Mouse (Mus musculus): ENCODE data around the gene Tspan4. TPM values are rescaled to one million over a fixed set of nuclear protein-coding genes. Genes with fewer than 3 reads are reported as not detected.
A peak's percentile ranks its signal among the peaks of the same experiment; 100 is the strongest.

Gene Tspan4
- total and polyA plus RNA-seq, 2 experiments = 66.9 to 135 TPM

- 77% methylated on average over 2 of the region's 2 CpGs for WGBS
- H3K4me3 ChIP-seq (ENCODE audit: insufficient read depth, low read depth, low read length) = no peak overlapping the region
- DNase-seq (ENCODE audit: extremely low read depth, low read depth, low spot score) = no peak
- no peak for TF ChIP-seq CTCF (IDR thresholded peaks at IDR 0.05; ENCODE audit: low read depth, low read length)
- no peak for TF ChIP-seq POLR2A (IDR thresholded peaks at IDR 0.05; ENCODE audit: extremely low read depth, insufficient read depth, low read length)
- H3K4me1 ChIP-seq (ENCODE audit: control insufficient read depth, insufficient read depth, low read length) = peaks cover 19% of the 10 kb centered on the region; the same call in 1 of the 2 replicates
- H3K9ac ChIP-seq (ENCODE audit: low read depth, low read length) = no peak overlapping the region
- peaks cover 8% of the 10 kb centered on the region; the same call in 1 of the 2 replicates for H3K79me2 ChIP-seq (ENCODE audit: control insufficient read depth, insufficient read depth, low read length)
- H3K27ac ChIP-seq (replicated peaks; ENCODE audit: insufficient read depth, low read depth, low read length) = no peak overlapping the region
- H3K27me3 ChIP-seq (ENCODE audit: control insufficient read depth, insufficient read depth, low read length) = no peaks in the 10 kb centered on the region
- H3K36me3 ChIP-seq (ENCODE audit: control insufficient read depth, insufficient read depth, low read length) = peaks cover 24% of the 10 kb centered on the region; the same call in 1 of the 2 replicates
These were observed 21.4 kb upstream of the Tspan4 start for GRCm38 (mm10) chr7:141453636-141454035.

GRCm38 (mm10) chr7:141454967-141455551 is 20.0 kb upstream of the Tspan4 start, which contains the start of gene Pnpla2:
Pnpla2 (plus strand) TSS chr7:141455198.
- H3K36me3 ChIP-seq (ENCODE audit: control insufficient read depth, insufficient read depth, low read length) = peaks cover 29% of the 10 kb centered on the region; the same call in 1 of the 2 replicates
- H3K9ac ChIP-seq (ENCODE audit: low read depth, low read length) = peak within 1 kb of the TSS; percentile 98
- peaks cover 8% of the 10 kb centered on the region; the same call in 1 of the 2 replicates for H3K79me2 ChIP-seq (ENCODE audit: control insufficient read depth, insufficient read depth, low read length)
- peak within 1 kb of the TSS; percentile 91 for H3K4me3 ChIP-seq (ENCODE audit: insufficient read depth, low read depth, low read length)
- under 1% methylated on average over 45 of the region's 45 CpGs for WGBS
- H3K4me1 ChIP-seq (ENCODE audit: control insufficient read depth, insufficient read depth, low read length) = peaks cover 18% of the 10 kb centered on the region; the same call in 1 of the 2 replicates
- no peaks in the 10 kb centered on the region for H3K27me3 ChIP-seq (ENCODE audit: control insufficient read depth, insufficient read depth, low read length)
- H3K27ac ChIP-seq (replicated peaks; ENCODE audit: insufficient read depth, low read depth, low read length) = peak within 1 kb of the TSS; percentile 93
- peak; percentile 74 for DNase-seq (ENCODE audit: extremely low read depth, low read depth, low spot score)
- TF ChIP-seq CTCF (IDR thresholded peaks at IDR 0.05; ENCODE audit: low read depth, low read length) (no peak), POLR2A (IDR thresholded peaks at IDR 0.05; ENCODE audit: extremely low read depth, insufficient read depth, low read length) (peak; percentile 99)

- WGBS = 0% methylated on average over 23 of the region's 23 CpGs
- peak overlapping the region; percentile 98 for H3K9ac ChIP-seq (ENCODE audit: low read depth, low read length)
- H3K27me3 ChIP-seq (ENCODE audit: control insufficient read depth, insufficient read depth, low read length) = no peaks in the 10 kb centered on the region
- H3K27ac ChIP-seq (replicated peaks; ENCODE audit: insufficient read depth, low read depth, low read length) = peak overlapping the region; percentile 93
- H3K4me1 ChIP-seq (ENCODE audit: control insufficient read depth, insufficient read depth, low read length) = peaks cover 18% of the 10 kb centered on the region; the same call in 1 of the 2 replicates
- TF ChIP-seq POLR2A (IDR thresholded peaks at IDR 0.05; ENCODE audit: extremely low read depth, insufficient read depth, low read length) (peak; percentile 66), CTCF (IDR thresholded peaks at IDR 0.05; ENCODE audit: low read depth, low read length) (no peak)
- peak overlapping the region; percentile 91 for H3K4me3 ChIP-seq (ENCODE audit: insufficient read depth, low read depth, low read length)
- peak; percentile 92 for DNase-seq (ENCODE audit: extremely low read depth, low read depth, low spot score)
- H3K36me3 ChIP-seq (ENCODE audit: control insufficient read depth, insufficient read depth, low read length) = peaks cover 26% of the 10 kb centered on the region; the same call in 1 of the 2 replicates
- H3K79me2 ChIP-seq (ENCODE audit: control insufficient read depth, insufficient read depth, low read length) = peaks cover 8% of the 10 kb centered on the region; the same call in 1 of the 2 replicates
These were observed 19.3 kb upstream of the Tspan4 start for GRCm38 (mm10) chr7:141455610-141456314.

- Histone ChIP-seq H3K79me2 (ENCODE audit: control insufficient read depth, insufficient read depth, low read length) (peaks cover 8% of the 10 kb centered on the region; the same call in 1 of the 2 replicates), H3K4me1 (ENCODE audit: control insufficient read depth, insufficient read depth, low read length) (peaks cover 18% of the 10 kb centered on the region; the same call in 1 of the 2 replicates), H3K36me3 (ENCODE audit: control insufficient read depth, insufficient read depth, low read length) (peaks cover 20% of the 10 kb centered on the region; the same call in 1 of the 2 replicates), H3K4me3 (ENCODE audit: insufficient read depth, low read depth, low read length) (peak overlapping the region; percentile 91; the same call in 1 of the 2 replicates), H3K9ac (ENCODE audit: low read depth, low read length) (peak overlapping the region; percentile 98; the same call in 1 of the 2 replicates), H3K27ac (replicated peaks; ENCODE audit: insufficient read depth, low read depth, low read length) (peak overlapping the region; percentile 93), H3K27me3 (ENCODE audit: control insufficient read depth, insufficient read depth, low read length) (no peaks in the 10 kb centered on the region)
- DNase-seq (ENCODE audit: extremely low read depth, low read depth, low spot score) = peak; percentile 62
- TF ChIP-seq CTCF (IDR thresholded peaks at IDR 0.05; ENCODE audit: low read depth, low read length) = no peak
- WGBS = 22% methylated on average over 6 of the region's 6 CpGs
These were observed 18.3 kb upstream of the Tspan4 start for GRCm38 (mm10) chr7:141456739-141457138.

- DNase-seq (ENCODE audit: extremely low read depth, low read depth, low spot score) = no peak
- no peak overlapping the region for H3K9ac ChIP-seq (ENCODE audit: low read depth, low read length)
- TF ChIP-seq POLR2A (IDR thresholded peaks at IDR 0.05; ENCODE audit: extremely low read depth, insufficient read depth, low read length) (no peak), CTCF (IDR thresholded peaks at IDR 0.05; ENCODE audit: low read depth, low read length) (no peak)
- WGBS = 90% methylated on average over 14 of the region's 14 CpGs
- H3K27ac ChIP-seq (replicated peaks; ENCODE audit: insufficient read depth, low read depth, low read length) = no peak overlapping the region
- H3K4me3 ChIP-seq (ENCODE audit: insufficient read depth, low read depth, low read length) = no peak overlapping the region
- H3K27me3 ChIP-seq (ENCODE audit: control insufficient read depth, insufficient read depth, low read length) = no peaks in the 10 kb centered on the region
- H3K4me1 ChIP-seq (ENCODE audit: control insufficient read depth, insufficient read depth, low read length) = peaks cover 19% of the 10 kb centered on the region; the same call in 1 of the 2 replicates
- H3K79me2 ChIP-seq (ENCODE audit: control insufficient read depth, insufficient read depth, low read length) = peaks cover 8% of the 10 kb centered on the region; the same call in 1 of the 2 replicates
- H3K36me3 ChIP-seq (ENCODE audit: control insufficient read depth, insufficient read depth, low read length) = peaks cover 19% of the 10 kb centered on the region; the same call in 1 of the 2 replicates
These were observed 17.8 kb upstream of the Tspan4 start for GRCm38 (mm10) chr7:141457236-141457635.

Data from liver, adult 2 months (tissue).